ENCODE assay signal across 18 mouse cellular contexts in the genomic region with DNA sequence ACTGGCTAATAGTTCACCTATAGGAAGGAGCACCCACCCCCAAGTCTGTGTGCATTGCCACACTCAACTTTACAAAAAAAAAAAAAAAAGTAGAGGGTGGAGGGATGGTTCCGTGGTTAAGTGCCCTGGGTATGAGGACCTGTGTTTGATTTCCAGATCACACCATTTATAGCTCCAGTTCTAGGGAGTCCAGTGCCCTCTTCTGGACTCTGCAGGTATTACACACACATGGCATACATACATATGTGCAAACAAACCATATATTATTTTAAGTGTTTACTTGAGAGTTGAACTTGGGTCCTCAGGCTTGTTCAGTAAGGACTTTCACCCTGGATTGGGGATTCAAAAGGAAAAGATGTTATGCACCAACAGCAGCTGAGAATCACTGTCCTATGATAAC.
A peak's percentile ranks its signal among the peaks of the same experiment; 100 is the strongest.
DNase-seq lines count a peak whose midpoint lies in the region; ATAC-seq and TF ChIP-seq lines count a peak whose summit lies in the region.
"Had no signal": no experiment of that assay in that cellular context is flagged by ENCODE, and none has a peak within 500 bp of the region (broad histone marks: within the 10 kb centered on the region; RNA-seq: fewer than 3 reads in every experiment).

No protein-coding gene starts in this region.

- peak; percentile 39 for TF ChIP-seq CTCF in forebrain, postnatal 0 days (IDR thresholded peaks at IDR 0.05; ENCODE audit: low read depth)
- peak; percentile 33; the same call in 1 of the 2 replicates for TF ChIP-seq CTCF in liver, embryonic 14.5 days (IDR thresholded peaks at IDR 0.05; ENCODE audit: low read depth)

- no peak for DNase-seq in forebrain, postnatal 0 days
- no peak for DNase-seq in liver, embryonic 14.5 days (ENCODE audit: low read depth in 3 of 3, low spot score in 3 of 3)
- peak; percentile 32 for DNase-seq in thymus, postnatal 4 days
- no peak for DNase-seq in thymus, postnatal 25 days
- DNase-seq in left cerebral cortex, adult 8-10 months (ENCODE audit: low spot score in 2 of 2), result no peak
- DNase-seq in adrenal gland, postnatal 10 days, result no peak
- DNase-seq: adrenal gland, postnatal 25 days; cerebellum, postnatal 10 days; embryo, embryonic 11 days; kidney, adult 8-10 months; retina, postnatal 1 day had no signal

- H3K27me3 ChIP-seq in forebrain, postnatal 0 days (ENCODE audit: insufficient read depth, low read length), result peaks cover 4% of the 10 kb centered on the region; the same call in 1 of the 2 replicates
- H3K27me3 ChIP-seq in forebrain, embryonic 15.5 days, result no peaks in the 10 kb centered on the region
- H3K27me3 ChIP-seq in liver, embryonic 14.5 days (ENCODE audit: control insufficient read depth, insufficient read depth, low read length), result no peaks in the 10 kb centered on the region
- H3K27me3 ChIP-seq in liver, embryonic 12.5 days (replicated peaks), result no peaks in the 10 kb centered on the region
- H3K27me3 ChIP-seq: forebrain, embryonic 12.5 days; hindbrain, embryonic 13.5 days; limb, embryonic 12.5 days; lung, embryonic 15.5 days; neural tube, embryonic 15.5 days had no signal

- no peak overlapping the region for H3K27ac ChIP-seq in forebrain, postnatal 0 days (ENCODE audit: low read depth, low read length)
- H3K27ac ChIP-seq in forebrain, embryonic 15.5 days (replicated peaks), result no peak overlapping the region
- H3K27ac ChIP-seq in liver, embryonic 14.5 days, result no peak overlapping the region
- no peak overlapping the region for H3K27ac ChIP-seq in liver, embryonic 12.5 days
- H3K27ac ChIP-seq: forebrain, embryonic 12.5 days; hindbrain, embryonic 13.5 days; limb, embryonic 12.5 days; lung, embryonic 15.5 days; neural tube, embryonic 15.5 days had no signal

- H3K9me3 ChIP-seq in forebrain, postnatal 0 days (ENCODE audit: low read length), result no peaks in the 10 kb centered on the region
- H3K9me3 ChIP-seq in forebrain, embryonic 15.5 days, result no peaks in the 10 kb centered on the region
- H3K9me3 ChIP-seq in liver, embryonic 14.5 days (ENCODE audit: control insufficient read depth, low read length), result no peaks in the 10 kb centered on the region
- H3K9me3 ChIP-seq in liver, embryonic 12.5 days (replicated peaks), result no peaks in the 10 kb centered on the region
- H3K9me3 ChIP-seq: forebrain, embryonic 12.5 days; hindbrain, embryonic 13.5 days; lung, embryonic 15.5 days; neural tube, embryonic 15.5 days had no signal

- no peaks in the 10 kb centered on the region for H3K4me1 ChIP-seq in forebrain, postnatal 0 days (ENCODE audit: insufficient read depth)
- peaks cover 6% of the 10 kb centered on the region for H3K4me1 ChIP-seq in forebrain, embryonic 15.5 days
- no peaks in the 10 kb centered on the region; a peak in 1 of 4 replicates for H3K4me1 ChIP-seq in liver, embryonic 14.5 days (replicated peaks; ENCODE audit: control insufficient read depth in 2 of 2, insufficient read depth in 2 of 2, low read length in 1 of 2)
- H3K4me1 ChIP-seq in liver, embryonic 12.5 days, result peaks cover 13% of the 10 kb centered on the region; the same call in 1 of the 2 replicates

- WGBS in forebrain, postnatal 0 days, result 95% methylated on average over 1 of the region's 1 CpGs
- WGBS in forebrain, embryonic 15.5 days, result 96% methylated on average over 1 of the region's 1 CpGs
- WGBS in liver, embryonic 14.5 days (ENCODE audit: insufficient replicate concordance), result 77% methylated on average over 1 of the region's 1 CpGs
- WGBS in liver, embryonic 12.5 days (ENCODE audit: insufficient replicate concordance), result 84% methylated on average over 1 of the region's 1 CpGs

- H3K4me3 ChIP-seq in forebrain, postnatal 0 days (ENCODE audit: low read depth, low read length), result no peak overlapping the region
- no peak overlapping the region for H3K4me3 ChIP-seq in forebrain, embryonic 15.5 days
- H3K4me3 ChIP-seq in liver, embryonic 14.5 days (ENCODE audit: insufficient read depth in 1 of 2, low read depth in 2 of 2, low read length in 2 of 2), result no peak overlapping the region
- H3K4me3 ChIP-seq in liver, embryonic 12.5 days, result no peak overlapping the region
- H3K4me3 ChIP-seq: forebrain, embryonic 12.5 days; hindbrain, embryonic 13.5 days; limb, embryonic 12.5 days; lung, embryonic 15.5 days; neural tube, embryonic 15.5 days had no signal

- no peaks in the 10 kb centered on the region for H3K36me3 ChIP-seq in forebrain, postnatal 0 days (ENCODE audit: insufficient read depth)
- no peaks in the 10 kb centered on the region for H3K36me3 ChIP-seq in forebrain, embryonic 15.5 days
- H3K36me3 ChIP-seq in liver, embryonic 14.5 days (replicated peaks; ENCODE audit: control insufficient read depth, insufficient read depth, low read depth), result no peaks in the 10 kb centered on the region
- H3K36me3 ChIP-seq in liver, embryonic 12.5 days, result no peaks in the 10 kb centered on the region
- H3K36me3 ChIP-seq: forebrain, embryonic 12.5 days; hindbrain, embryonic 13.5 days; limb, embryonic 12.5 days; lung, embryonic 15.5 days had no signal

- H3K4me2 ChIP-seq in forebrain, postnatal 0 days (ENCODE audit: low read depth), result no peak overlapping the region
- H3K4me2 ChIP-seq in forebrain, embryonic 15.5 days (replicated peaks), result no peak overlapping the region
- H3K4me2 ChIP-seq in liver, embryonic 14.5 days (ENCODE audit: low read depth), result no peak overlapping the region
- H3K4me2 ChIP-seq in liver, embryonic 12.5 days, result no peak overlapping the region
- H3K4me2 ChIP-seq: forebrain, embryonic 12.5 days; hindbrain, embryonic 13.5 days; limb, embryonic 12.5 days; lung, embryonic 15.5 days; neural tube, embryonic 15.5 days had no signal

- H3K9ac ChIP-seq in forebrain, postnatal 0 days, result no peak overlapping the region
- no peak overlapping the region for H3K9ac ChIP-seq in forebrain, embryonic 15.5 days (replicated peaks)
- H3K9ac ChIP-seq in liver, embryonic 14.5 days (replicated peaks), result no peak overlapping the region
- H3K9ac ChIP-seq in liver, embryonic 12.5 days, result no peak overlapping the region
- H3K9ac ChIP-seq: forebrain, embryonic 12.5 days; hindbrain, embryonic 13.5 days; limb, embryonic 12.5 days; lung, embryonic 15.5 days; neural tube, embryonic 15.5 days had no signal

- no peak for TF ChIP-seq EP300 in liver, embryonic 14.5 days (IDR thresholded peaks at IDR 0.05; ENCODE audit: low read depth)

- ATAC-seq in forebrain, postnatal 0 days, result no peak
- no peak for ATAC-seq in forebrain, embryonic 15.5 days (replicated peaks)
- no peak for ATAC-seq in liver, embryonic 14.5 days (ENCODE audit: insufficient read depth)
- ATAC-seq in liver, embryonic 12.5 days, result no peak
